Mouse (Mus musculus) mesoderm, embryonic 11.5 days (tissue): ENCODE measurements around the gene Trim8.

Experiments used
- DNase-seq: peaks from one replicate; pipeline ENCODE4 v3.0.0-alpha.2; 2012; ENCODE audit warnings: low read depth, low spot score

Gene Trim8

GRCm38 (mm10) chr19:46501401-46502068 lies at the start of gene Trim8:
Gene Trim8 (plus strand): TSS chr19:46501702.
- DNase-seq, result peak; percentile 83

GRCm38 (mm10) chr19:46452052-46452827 lies 49.3 kb upstream of the Trim8 start:
- peak; percentile 72 for DNase-seq

GRCm38 (mm10) chr19:46452916-46453315 lies 48.6 kb upstream of the Trim8 start:
- no peak for DNase-seq

- no peak for DNase-seq
Observed at GRCm38 (mm10) chr19:46454126-46454880, 47.2 kb upstream of the Trim8 start.

- DNase-seq, result no peak
Observed at GRCm38 (mm10) chr19:46455032-46455431, 46.5 kb upstream of the Trim8 start.

- no peak for DNase-seq
Observed at GRCm38 (mm10) chr19:46455556-46455955, 45.9 kb upstream of the Trim8 start.

- DNase-seq, result no peak
Observed at GRCm38 (mm10) chr19:46456018-46456735, 45.3 kb upstream of the Trim8 start.

- no peak for DNase-seq
Observed at GRCm38 (mm10) chr19:46457798-46458197, 43.7 kb upstream of the Trim8 start.

- DNase-seq, result no peak
Observed at GRCm38 (mm10) chr19:46459256-46459655, 42.2 kb upstream of the Trim8 start.

- no peak for DNase-seq
Observed at GRCm38 (mm10) chr19:46459889-46460288, 41.6 kb upstream of the Trim8 start.

GRCm38 (mm10) chr19:46462574-46462973 lies 38.9 kb upstream of the Trim8 start:
- no peak for DNase-seq

- DNase-seq, result no peak
Observed at GRCm38 (mm10) chr19:46463446-46463845, 38.1 kb upstream of the Trim8 start.

GRCm38 (mm10) chr19:46466160-46466559 lies 35.3 kb upstream of the Trim8 start:
- DNase-seq, result no peak

- no peak for DNase-seq
Observed at GRCm38 (mm10) chr19:46467051-46467503, 34.4 kb upstream of the Trim8 start.

GRCm38 (mm10) chr19:46470364-46471240 lies 30.9 kb upstream of the Trim8 start:
- DNase-seq, result no peak

GRCm38 (mm10) chr19:46471324-46472093 lies 30.0 kb upstream of the Trim8 start:
- peak; percentile 51 for DNase-seq

- DNase-seq, result no peak
Observed at GRCm38 (mm10) chr19:46477432-46477845, 24.1 kb upstream of the Trim8 start.

- no peak for DNase-seq
Observed at GRCm38 (mm10) chr19:46478242-46478641, 23.3 kb upstream of the Trim8 start.

GRCm38 (mm10) chr19:46478826-46479225 lies 22.7 kb upstream of the Trim8 start:
- DNase-seq, result no peak
